Mouse (Mus musculus) stomach, embryonic 14.5 days (tissue): ENCODE results near the gene Mcm3ap. TPM values are rescaled to one million over a fixed set of nuclear protein-coding genes. Genes with fewer than 3 reads are reported as not detected.

Source experiments
- ATAC-seq: fragments of 200-750 bp; cut with Nextera tagmentation; 2 replicates; pipeline ENCODE4 v1.8.0; 2017; ENCODE audit warnings: low read depth, moderate TSS enrichment; ENCODE audit not compliant: insufficient number of reproducible peaks, insufficient read depth, low FRiP score
- H3K27ac ChIP-seq: fragments of 300-500 bp; sonication (generic); 2 replicates; pipeline ENCODE4 v1.5.1; 2014; ENCODE audit warnings: mild to moderate bottlenecking, low read length, moderate library complexity, mixed read lengths
- H3K27me3 ChIP-seq: fragments of 300-500 bp; sonication (generic); 2 replicates; pipeline ENCODE4 v1.6.1; 2014; ENCODE audit warnings: low read length, control low read depth, mixed read lengths; ENCODE audit not compliant: control insufficient read depth, insufficient read depth
- H3K36me3 ChIP-seq: fragments of 300-500 bp; sonication (generic); 2 replicates; pipeline ENCODE4 v1.6.1; 2014; ENCODE audit warnings: mild to moderate bottlenecking, control low read depth, low read length, moderate library complexity, mixed read lengths; ENCODE audit not compliant: control insufficient read depth, insufficient read depth
- H3K4me1 ChIP-seq: fragments of 300-500 bp; sonication (generic); 2 replicates; pipeline ENCODE4 v1.6.1; 2014; ENCODE audit warnings: low read length, control low read depth, mixed read lengths; ENCODE audit not compliant: control insufficient read depth, insufficient read depth
- H3K4me2 ChIP-seq: fragments of 300-500 bp; sonication (generic); replicated peaks from 2 replicates; pipeline ENCODE4 v1.6.1; 2014; ENCODE audit warnings: low read depth, low read length, control low read depth
- H3K4me3 ChIP-seq: fragments of 300-500 bp; sonication (generic); 2 replicates; pipeline ENCODE4 v1.5.1; 2014; ENCODE audit warnings: low read depth, low read length, control low read depth
- H3K9ac ChIP-seq: fragments of 300-500 bp; sonication (generic); replicated peaks from 2 replicates; pipeline ENCODE4 v1.6.1; 2014; ENCODE audit warnings: low read depth, mild to moderate bottlenecking, control low read depth, low read length, moderate library complexity, mixed read lengths
- H3K9me3 ChIP-seq: fragments of 300-500 bp; sonication (generic); 2 replicates; pipeline ENCODE4 v1.6.1; 2016; ENCODE audit warnings: low read depth, low read length, control low read depth; ENCODE audit not compliant: control insufficient read depth
- WGBS: fragments of 180-500 bp; shearing (Covaris S2); extraction: QIAGEN DNeasy Blood & Tissue Kit; methylation state at CpG from one replicate; pipeline ENCODE4 v1.1.7; 2014; 5-methylcytosine and 5-hydroxymethylcytosine counted together
- polyA plus RNA-seq: library from polyadenylated mRNA; unstranded; fragments of >200 nt; fragmentation: Nextera tagmentation; extraction: Ambion mirVana; gene quantifications from 2 replicates; pipeline ENCODE4 v1.2.1, GENCODE M21; 2014

Gene Mcm3ap
- polyA plus RNA-seq, 1 experiment from 2014 or later = 68.5 TPM

- no peaks in the 10 kb centered on the region for H3K27me3 ChIP-seq
- ATAC-seq = no peak
- H3K4me2 ChIP-seq = no peak overlapping the region
- H3K4me1 ChIP-seq = no peaks in the 10 kb centered on the region
- H3K4me3 ChIP-seq = no peak overlapping the region
- H3K27ac ChIP-seq = no peak overlapping the region
- WGBS = 94% methylated on average over 7 of the region's 7 CpGs
- no peaks in the 10 kb centered on the region for H3K9me3 ChIP-seq
- H3K36me3 ChIP-seq = peaks cover 75% of the 10 kb centered on the region
- no peak overlapping the region for H3K9ac ChIP-seq
These were observed 37.1 kb downstream of the Mcm3ap start for GRCm38 (mm10) chr10:76505865-76506264.

GRCm38 (mm10) chr10:76512965-76513583, 44.3 kb downstream of the Mcm3ap start:
- peak; percentile 72; the same call in 1 of the 2 replicates for ATAC-seq
- peaks cover 47% of the 10 kb centered on the region for H3K36me3 ChIP-seq
- no peaks in the 10 kb centered on the region for H3K27me3 ChIP-seq
- H3K9me3 ChIP-seq = no peaks in the 10 kb centered on the region
- 48% methylated on average over 5 of the region's 5 CpGs for WGBS
- no peak overlapping the region for H3K9ac ChIP-seq
- no peak overlapping the region for H3K27ac ChIP-seq
- H3K4me2 ChIP-seq = no peak overlapping the region
- H3K4me3 ChIP-seq = no peak overlapping the region
- no peaks in the 10 kb centered on the region for H3K4me1 ChIP-seq

DNA sequence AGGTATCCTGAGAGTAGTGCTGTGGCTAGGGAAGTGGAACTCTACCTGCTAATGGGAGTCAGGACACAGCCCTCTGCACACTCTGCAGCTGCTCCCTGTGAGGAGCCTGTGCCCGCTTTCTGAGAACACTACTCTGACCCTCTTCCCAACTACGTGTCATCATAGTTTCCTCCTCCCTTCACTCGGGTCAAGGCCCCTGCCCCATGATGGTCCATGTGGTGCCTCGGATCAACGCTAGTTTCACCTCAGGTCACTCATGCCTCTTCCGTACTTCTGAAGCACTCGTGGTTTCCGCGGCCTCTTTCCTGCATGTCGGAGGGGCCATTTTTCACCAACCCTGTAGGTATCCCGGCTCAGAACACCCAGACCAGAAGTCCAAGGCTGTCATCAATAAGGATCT, 62.2 kb downstream of the Mcm3ap start:
- 1% methylated on average over 11 of the region's 11 CpGs for WGBS
- no peaks in the 10 kb centered on the region for H3K9me3 ChIP-seq
- H3K27ac ChIP-seq = no peak overlapping the region
- peaks cover 17% of the 10 kb centered on the region for H3K36me3 ChIP-seq
- ATAC-seq = no peak; the same call in 1 of the 2 replicates
- no peaks in the 10 kb centered on the region for H3K27me3 ChIP-seq
- peak overlapping the region; percentile 54 for H3K4me3 ChIP-seq
- peak overlapping the region; percentile 74 for H3K4me2 ChIP-seq
- H3K9ac ChIP-seq = peak overlapping the region; percentile 31; the same call in 1 of the 2 replicates
- peaks cover 4% of the 10 kb centered on the region; the same call in 1 of the 2 replicates for H3K4me1 ChIP-seq

- Histone ChIP-seq H3K36me3 (peaks cover 20% of the 10 kb centered on the region), H3K27me3 (no peaks in the 10 kb centered on the region), H3K9me3 (no peaks in the 10 kb centered on the region), H3K27ac (peak within 1 kb of the TSS; percentile 61), H3K4me2 (peak within 1 kb of the TSS; percentile 74), H3K9ac (peak within 1 kb of the TSS; percentile 52), H3K4me3 (peak within 1 kb of the TSS; percentile 54), H3K4me1 (peaks cover 4% of the 10 kb centered on the region; the same call in 1 of the 2 replicates)
- 1% methylated on average over 35 of the region's 37 CpGs for WGBS
- ATAC-seq = peak; percentile 100
These were observed 62.6 kb downstream of the Mcm3ap start, which contains the start of gene Lss for GRCm38 (mm10) chr10:76531375-76531774. Gene Lss, plus strand, starts transcription at chr10:76531588.

- H3K9ac ChIP-seq = peak overlapping the region; percentile 52
- H3K4me2 ChIP-seq = peak overlapping the region; percentile 74
- no peak for ATAC-seq
- H3K27me3 ChIP-seq = no peaks in the 10 kb centered on the region
- no peaks in the 10 kb centered on the region for H3K9me3 ChIP-seq
- under 1% methylated on average over 14 of the region's 14 CpGs for WGBS
- peak overlapping the region; percentile 54 for H3K4me3 ChIP-seq
- H3K4me1 ChIP-seq = peaks cover 4% of the 10 kb centered on the region; the same call in 1 of the 2 replicates
- H3K36me3 ChIP-seq = peaks cover 20% of the 10 kb centered on the region
- H3K27ac ChIP-seq = peak overlapping the region; percentile 61
These were observed 63.1 kb downstream of the Mcm3ap start for GRCm38 (mm10) chr10:76531828-76532227.

- Histone ChIP-seq H3K9me3 (no peaks in the 10 kb centered on the region), H3K36me3 (peaks cover 38% of the 10 kb centered on the region), H3K27me3 (no peaks in the 10 kb centered on the region), H3K4me3 (no peak overlapping the region), H3K27ac (no peak overlapping the region), H3K4me1 (peaks cover 3% of the 10 kb centered on the region; the same call in 1 of the 2 replicates), H3K9ac (no peak overlapping the region), H3K4me2 (no peak overlapping the region)
- WGBS = 96% methylated on average over 7 of the region's 7 CpGs
- ATAC-seq = no peak
These were observed 66.8 kb downstream of the Mcm3ap start for GRCm38 (mm10) chr10:76535526-76535925.

DNA sequence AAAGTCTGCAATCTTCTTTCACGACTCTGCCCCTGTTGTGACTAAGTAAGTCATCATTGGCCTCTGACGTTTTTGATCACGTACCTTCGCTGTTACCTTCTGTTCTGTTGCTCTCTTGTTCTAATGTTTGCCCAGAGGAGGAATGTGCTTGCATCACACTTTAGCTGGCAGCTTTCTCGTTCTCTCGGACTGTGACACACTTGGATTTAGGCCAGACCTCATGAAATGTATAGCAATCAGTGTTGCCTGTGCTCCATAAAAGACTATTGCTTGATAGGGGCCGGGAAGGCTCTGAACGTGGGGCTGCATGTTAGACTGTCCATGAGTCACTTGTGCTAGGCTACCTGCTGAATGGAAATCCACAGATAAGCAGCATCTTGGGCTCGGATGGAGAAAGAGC, 68.9 kb downstream of the Mcm3ap start:
- 77% methylated on average over 9 of the region's 9 CpGs for WGBS
- no peaks in the 10 kb centered on the region for H3K27me3 ChIP-seq
- no peak for ATAC-seq
- H3K4me1 ChIP-seq = no peaks in the 10 kb centered on the region
- no peak overlapping the region for H3K4me2 ChIP-seq
- no peak overlapping the region for H3K9ac ChIP-seq
- H3K36me3 ChIP-seq = peaks cover 57% of the 10 kb centered on the region
- no peak overlapping the region for H3K27ac ChIP-seq
- no peak overlapping the region for H3K4me3 ChIP-seq
- no peaks in the 10 kb centered on the region for H3K9me3 ChIP-seq

- Histone ChIP-seq H3K4me2 (no peak overlapping the region), H3K4me1 (no peaks in the 10 kb centered on the region), H3K4me3 (no peak overlapping the region), H3K9me3 (no peaks in the 10 kb centered on the region), H3K36me3 (peaks cover 69% of the 10 kb centered on the region), H3K9ac (no peak overlapping the region), H3K27me3 (no peaks in the 10 kb centered on the region), H3K27ac (no peak overlapping the region)
- ATAC-seq = no peak
- 95% methylated on average over 11 of the region's 11 CpGs for WGBS
These were observed 72.8 kb downstream of the Mcm3ap start for GRCm38 (mm10) chr10:76541336-76542085.
